Mouse (Mus musculus) heart, adult 2 months (tissue): ENCODE measurements around the gene Pcdh18. TPM values are rescaled to one million over a fixed set of nuclear protein-coding genes. Genes with fewer than 3 reads are reported as not detected.

Source experiments
- DNase-seq, 2 experiments: peaks; one replicate each; pipeline ENCODE4 v3.0.0; 2021
- H3K27ac ChIP-seq: fragments of 200-600 bp; 2 replicates; pipeline ENCODE4 v1.8.1; 2022
- H3K27me3 ChIP-seq: fragments of 200-500 bp; 2 replicates; pipeline ENCODE4 v1.6.1; 2012; ENCODE audit warnings: mild to moderate bottlenecking, low read length, inconsistent platforms, mixed read lengths; ENCODE audit not compliant: control insufficient read depth, insufficient read depth
- H3K36me3 ChIP-seq: fragments of 200-500 bp; 2 replicates; pipeline ENCODE4 v1.6.1; 2012; ENCODE audit warnings: low read length, inconsistent platforms; ENCODE audit not compliant: control insufficient read depth, insufficient read depth
- H3K4me1 ChIP-seq: fragments of 200-500 bp; 2 replicates; pipeline ENCODE4 v1.6.1; 2011; ENCODE audit warnings: low read length; ENCODE audit not compliant: control insufficient read depth, insufficient read depth
- H3K4me3 ChIP-seq: fragments of 200-600 bp; 2 replicates; pipeline ENCODE4 v1.8.1; 2022
- H3K79me2 ChIP-seq: fragments of 200-500 bp; replicated peaks from 2 replicates; pipeline ENCODE4 v1.6.1; 2012; ENCODE audit warnings: mild to moderate bottlenecking, inconsistent platforms, low read length, moderate library complexity, mixed read lengths; ENCODE audit not compliant: control insufficient read depth, insufficient read depth
- H3K9ac ChIP-seq: fragments of 200-500 bp; 2 replicates; pipeline ENCODE4 v1.6.1; 2012; ENCODE audit warnings: low read depth, mild to moderate bottlenecking, control low read depth, inconsistent platforms, low read length, mixed read lengths
- CTCF ChIP-seq: fragments of 200-600 bp; IDR thresholded peaks from 2 replicates; pipeline ENCODE4 v1.8.1; 2022; ENCODE audit warnings: antibody characterized with exemption, mild to moderate bottlenecking, moderate library complexity
- EP300 ChIP-seq: fragments of 200-500 bp; IDR thresholded peaks from 2 replicates; pipeline ENCODE4 v1.6.1; 2011; ENCODE audit warnings: low read depth, low read length, control low read depth; ENCODE audit not compliant: insufficient read depth
- POLR2A ChIP-seq: fragments of 200-500 bp; IDR thresholded peaks from 2 replicates; pipeline ENCODE4 v1.6.1; 2011; ENCODE audit warnings: mild to moderate bottlenecking, low read depth, low read length, control low read depth; ENCODE audit not compliant: insufficient read depth
- WGBS: fragments of 180-500 bp; shearing (Covaris S2); methylation state at CpG from one replicate; pipeline ENCODE4 v1.1.7; 2018; 5-methylcytosine and 5-hydroxymethylcytosine counted together
- intact Hi-C: fragments of 180-260 bp; cut with DNase I; formaldehyde crosslinking; loops from one replicate; pipeline ENCODE4 v1.15.1; 2025
- polyA plus RNA-seq: library from polyadenylated mRNA; depleted of rRNA; stranded (reverse); fragments of >200 nt; gene quantifications from 2 replicates; pipeline ENCODE4 v1.2.3, GENCODE M21; 2012
- total RNA-seq, 2 experiments: library from RNA; stranded (reverse); gene quantifications; 2 replicates each; pipeline ENCODE4 v1.2.3; 2021

The Pcdh18 gene
- total and polyA plus RNA-seq, 3 experiments = 3.1 to 4.4 (median 3.3) TPM

GRCm38 (mm10) chr3:49749491-49750284 is 7.4 kb downstream of the Pcdh18 start:
- H3K36me3 ChIP-seq = no peaks in the 10 kb centered on the region; the same call in none of the 2 replicates

GRCm38 (mm10) chr3:49748054-49748453 is 9.1 kb downstream of the Pcdh18 start:
- DNase-seq = no peak
- H3K36me3 ChIP-seq = no peaks in the 10 kb centered on the region; the same call in none of the 2 replicates
- H3K27me3 ChIP-seq = no peaks in the 10 kb centered on the region
- H3K79me2 ChIP-seq = no peaks in the 10 kb centered on the region
- TF ChIP-seq POLR2A (no peak), CTCF (no peak), EP300 (no peak)
- H3K9ac ChIP-seq = no peak overlapping the region
- no peak overlapping the region for H3K4me3 ChIP-seq
- H3K27ac ChIP-seq = no peak overlapping the region
- no peaks in the 10 kb centered on the region for H3K4me1 ChIP-seq
- intact Hi-C loops = no loop called here
- 83% methylated on average over 1 of the region's 1 CpGs for WGBS

More at GRCm38 (mm10) chr3:49749491-49750284, 7.4 kb downstream of the Pcdh18 start:
- intact Hi-C loops = loop anchor here (10.0 kb wide), 2 partner anchors 195 to 245 kb away; no protein-coding TSS in a partner anchor
- Histone ChIP-seq H3K4me3 (no peak overlapping the region), H3K27me3 (no peaks in the 10 kb centered on the region), H3K27ac (no peak overlapping the region), H3K79me2 (no peaks in the 10 kb centered on the region), H3K9ac (no peak overlapping the region), H3K4me1 (no peaks in the 10 kb centered on the region)
- TF ChIP-seq EP300 = no peak
- no peak for TF ChIP-seq POLR2A
- no peak for TF ChIP-seq CTCF
- WGBS = 56% methylated on average over 8 of the region's 8 CpGs
- DNase-seq = no peak

GRCm38 (mm10) chr3:49739061-49739460 is 18.1 kb downstream of the Pcdh18 start:
- Histone ChIP-seq H3K4me3 (no peak overlapping the region), H3K27ac (no peak overlapping the region), H3K9ac (no peak overlapping the region), H3K4me1 (no peaks in the 10 kb centered on the region), H3K27me3 (no peaks in the 10 kb centered on the region), H3K79me2 (no peaks in the 10 kb centered on the region), H3K36me3 (no peaks in the 10 kb centered on the region)
- TF ChIP-seq CTCF (no peak), POLR2A (no peak), EP300 (no peak)
- intact Hi-C loops = no loop called here
- WGBS = 27% methylated on average over 2 of the region's 2 CpGs
- DNase-seq = no peak

GRCm38 (mm10) chr3:49738531-49738930 is 18.6 kb downstream of the Pcdh18 start:
- H3K27ac ChIP-seq = no peak overlapping the region
- TF ChIP-seq EP300 = no peak
- TF ChIP-seq CTCF = no peak
- TF ChIP-seq POLR2A = no peak
- no peaks in the 10 kb centered on the region for H3K4me1 ChIP-seq
- H3K4me3 ChIP-seq = no peak overlapping the region
- H3K36me3 ChIP-seq = no peaks in the 10 kb centered on the region
- no peak for DNase-seq
- no peak overlapping the region for H3K9ac ChIP-seq
- intact Hi-C loops = no loop called here
- no peaks in the 10 kb centered on the region for H3K79me2 ChIP-seq
- no peaks in the 10 kb centered on the region for H3K27me3 ChIP-seq

GRCm38 (mm10) chr3:49706503-49706902 is 50.6 kb downstream of the Pcdh18 start:
- no peak for TF ChIP-seq POLR2A
- Histone ChIP-seq H3K4me1 (no peaks in the 10 kb centered on the region), H3K27ac (no peak overlapping the region), H3K4me3 (no peak overlapping the region), H3K27me3 (no peaks in the 10 kb centered on the region), H3K9ac (no peak overlapping the region), H3K79me2 (no peaks in the 10 kb centered on the region), H3K36me3 (no peaks in the 10 kb centered on the region)
- intact Hi-C loops = no loop called here
- 93% methylated on average over 2 of the region's 2 CpGs for WGBS
- DNase-seq = no peak

- Histone ChIP-seq H3K4me1 (no peaks in the 10 kb centered on the region), H3K27ac (no peak overlapping the region), H3K9ac (no peak overlapping the region), H3K36me3 (no peaks in the 10 kb centered on the region), H3K79me2 (no peaks in the 10 kb centered on the region), H3K27me3 (no peaks in the 10 kb centered on the region), H3K4me3 (no peak overlapping the region)
- intact Hi-C loops = no loop called here
- DNase-seq = no peak
- 48% methylated on average over 2 of the region's 2 CpGs for WGBS
- no peak for TF ChIP-seq POLR2A
- no peak for TF ChIP-seq CTCF
- TF ChIP-seq EP300 = no peak
These were observed 57.2 kb downstream of the Pcdh18 start for GRCm38 (mm10) chr3:49699951-49700350.
